Mouse (Mus musculus): ENCODE measurements around the gene BB287469. TPM values are rescaled to one million over a fixed set of nuclear protein-coding genes. Genes with fewer than 3 reads are reported as not detected.

BB287469 gene
- 0.01 and 0.20 TPM in 2 replicates for polyA plus RNA-seq (2012; rRNA removed)

DNA sequence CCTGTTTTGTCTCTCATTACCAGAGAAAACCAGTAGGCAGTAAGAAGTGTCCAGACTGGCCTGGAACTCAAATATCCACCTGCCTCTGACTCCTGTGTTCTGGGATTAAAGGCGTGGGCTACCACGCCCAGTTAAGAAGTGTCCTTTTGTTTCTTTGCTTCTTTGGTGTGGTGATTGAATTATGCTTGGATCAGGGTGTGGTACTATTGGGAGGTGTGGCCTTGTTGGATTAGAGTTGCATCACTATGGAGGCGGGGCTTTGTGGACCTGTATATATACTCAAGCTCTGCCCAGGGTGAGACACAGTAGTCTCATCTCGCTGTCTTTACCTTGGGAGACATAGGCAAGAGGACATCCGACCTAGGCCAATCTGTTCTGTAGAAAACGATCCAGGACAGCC is at the start of gene BB287469:
Gene BB287469 (plus strand): TSS at position 301 of the 400 bp plus-strand sequence.

GRCm38 (mm10) chr12:87775655-87776054 is 40.7 kb upstream of the BB287469 start, which contains the start of gene Gm21319:
Gm21319 (minus strand) TSS chr12:87775755.

GRCm38 (mm10) chr12:87795212-87795611 is 21.2 kb upstream of the BB287469 start, which contains the start of gene Gm21936:
Gm21936 (plus strand) TSS chr12:87795512.

GRCm38 (mm10) chr12:87842239-87842638 is 25.9 kb downstream of the BB287469 start, which contains the start of gene Gm2001:
Gm2001 (minus strand) TSS chr12:87842339.

Other genes with a start within 250 kb of the BB287469 start
- not detected in 2 replicates for gene Oog1, start 213.9 kb upstream of the BB287469 start, polyA plus RNA-seq (2012; rRNA removed)
- not detected in 2 replicates for gene Gm4027, start 197.7 kb upstream of the BB287469 start, polyA plus RNA-seq (2012; rRNA removed)
- gene Gm16381, start 172.0 kb upstream of the BB287469 start, polyA plus RNA-seq (2012; rRNA removed), result not detected in 2 replicates
- not detected in 2 replicates for gene Gm21319, start 40.8 kb upstream of the BB287469 start, polyA plus RNA-seq (2012; rRNA removed)
- not detected in 2 replicates for gene Gm21936, start 21.1 kb upstream of the BB287469 start, polyA plus RNA-seq (2012; rRNA removed)
- gene Gm2001, start 25.8 kb downstream of the BB287469 start, polyA plus RNA-seq (2012; rRNA removed), result not detected in 2 replicates
- not detected in 2 replicates for gene Gm2016, start 57.5 kb downstream of the BB287469 start, polyA plus RNA-seq (2012; rRNA removed)
- gene Gm2022, start 78.8 kb downstream of the BB287469 start, polyA plus RNA-seq (2012; rRNA removed), result not detected in 2 replicates
- gene Gm2035, start 103.3 kb downstream of the BB287469 start, polyA plus RNA-seq (2012; rRNA removed), result not detected in 2 replicates
- gene Gm2042, start 137.5 kb downstream of the BB287469 start, polyA plus RNA-seq (2012; rRNA removed), result not detected in 2 replicates
- gene Gm2075, start 195.3 kb downstream of the BB287469 start, polyA plus RNA-seq (2012; rRNA removed), result not detected in 2 replicates
- gene Gm6803, start 202.2 kb downstream of the BB287469 start, polyA plus RNA-seq (2012; rRNA removed), result not detected in 2 replicates
- gene Gm2056, start 210.4 kb downstream of the BB287469 start, polyA plus RNA-seq (2012; rRNA removed), result not detected in 2 replicates